Mouse (Mus musculus) stomach, embryonic 16.5 days (tissue): ENCODE data around the gene Slc6a11. TPM values are rescaled to one million over a fixed set of nuclear protein-coding genes. Genes with fewer than 3 reads are reported as not detected.

Source experiments
- ATAC-seq: fragments of 200-750 bp; cut with Nextera tagmentation; 2 replicates; pipeline ENCODE4 v1.8.0; 2017; ENCODE audit warnings: moderate number of reproducible peaks, moderate TSS enrichment; ENCODE audit not compliant: insufficient read depth, low FRiP score
- H3K27ac ChIP-seq: fragments of 300-500 bp; sonication (generic); 2 replicates; pipeline ENCODE4 v1.5.1; 2014; ENCODE audit warnings: low read length
- H3K27me3 ChIP-seq: fragments of 300-500 bp; sonication (generic); 2 replicates; pipeline ENCODE4 v1.6.1; 2014; ENCODE audit warnings: low read length, control low read depth, mixed read lengths; ENCODE audit not compliant: control insufficient read depth, insufficient read depth
- H3K36me3 ChIP-seq: fragments of 300-500 bp; sonication (generic); 2 replicates; pipeline ENCODE4 v1.6.1; 2014; ENCODE audit warnings: low read length; ENCODE audit not compliant: control insufficient read depth, insufficient read depth
- H3K4me1 ChIP-seq: fragments of 300-500 bp; sonication (generic); 2 replicates; pipeline ENCODE4 v1.6.1; 2014; ENCODE audit warnings: low read length, control low read depth, mixed read lengths; ENCODE audit not compliant: control insufficient read depth, insufficient read depth
- H3K4me2 ChIP-seq: fragments of 300-500 bp; sonication (generic); 2 replicates; pipeline ENCODE4 v1.6.1; 2014; ENCODE audit warnings: low read depth, low read length, mixed read lengths
- H3K4me3 ChIP-seq: fragments of 300-500 bp; sonication (generic); replicated peaks from 2 replicates; pipeline ENCODE4 v1.5.1; 2014; ENCODE audit warnings: mild to moderate bottlenecking, low read length
- H3K9ac ChIP-seq: fragments of 300-500 bp; sonication (generic); 2 replicates; pipeline ENCODE4 v1.6.1; 2014; ENCODE audit warnings: low read length
- H3K9me3 ChIP-seq: fragments of 300-500 bp; sonication (generic); replicated peaks from 2 replicates; pipeline ENCODE4 v1.6.1; 2016; ENCODE audit warnings: low read length, control low read depth; ENCODE audit not compliant: control insufficient read depth
- WGBS: fragments of 180-500 bp; shearing (Covaris S2); extraction: QIAGEN DNeasy Blood & Tissue Kit; methylation state at CpG from one replicate; pipeline ENCODE4 v1.1.7; 2014; 5-methylcytosine and 5-hydroxymethylcytosine counted together
- polyA plus RNA-seq: library from polyadenylated mRNA; unstranded; fragments of >200 nt; fragmentation: Nextera tagmentation; extraction: Ambion mirVana; gene quantifications from 2 replicates; pipeline ENCODE4 v1.2.1, GENCODE M21; 2015

Gene Slc6a11
- polyA plus RNA-seq, 1 experiment from 2014 or later = 0.79 TPM

GRCm38 (mm10) chr6:114283927-114284703, 153.1 kb downstream of the Slc6a11 start:
- no peak overlapping the region for H3K27ac ChIP-seq
- no peak for ATAC-seq
- 50% methylated on average over 10 of the region's 10 CpGs for WGBS
- H3K27me3 ChIP-seq = peaks cover 71% of the 10 kb centered on the region
- H3K4me2 ChIP-seq = no peak overlapping the region
- no peak overlapping the region for H3K4me3 ChIP-seq
- H3K9ac ChIP-seq = no peak overlapping the region
- H3K36me3 ChIP-seq = no peaks in the 10 kb centered on the region
- no peaks in the 10 kb centered on the region for H3K9me3 ChIP-seq
- no peaks in the 10 kb centered on the region; the same call in 1 of the 2 replicates for H3K4me1 ChIP-seq

- Histone ChIP-seq H3K4me3 (no peak overlapping the region), H3K27me3 (peaks cover 71% of the 10 kb centered on the region), H3K27ac (no peak overlapping the region), H3K4me1 (no peaks in the 10 kb centered on the region; the same call in 1 of the 2 replicates), H3K9me3 (no peaks in the 10 kb centered on the region), H3K36me3 (no peaks in the 10 kb centered on the region), H3K9ac (no peak overlapping the region), H3K4me2 (no peak overlapping the region)
- no peak for ATAC-seq
- WGBS = 38% methylated on average over 4 of the region's 4 CpGs
These were observed 154.4 kb downstream of the Slc6a11 start for GRCm38 (mm10) chr6:114285424-114285823.

- Histone ChIP-seq H3K36me3 (no peaks in the 10 kb centered on the region), H3K27me3 (peaks cover 34% of the 10 kb centered on the region), H3K9me3 (no peaks in the 10 kb centered on the region), H3K9ac (no peak overlapping the region), H3K4me2 (no peak overlapping the region), H3K27ac (no peak overlapping the region), H3K4me3 (no peak overlapping the region), H3K4me1 (no peaks in the 10 kb centered on the region)
- no peak for ATAC-seq
- 43% methylated on average over 7 of the region's 7 CpGs for WGBS
These were observed 158.1 kb downstream of the Slc6a11 start for GRCm38 (mm10) chr6:114289106-114289505.

DNA sequence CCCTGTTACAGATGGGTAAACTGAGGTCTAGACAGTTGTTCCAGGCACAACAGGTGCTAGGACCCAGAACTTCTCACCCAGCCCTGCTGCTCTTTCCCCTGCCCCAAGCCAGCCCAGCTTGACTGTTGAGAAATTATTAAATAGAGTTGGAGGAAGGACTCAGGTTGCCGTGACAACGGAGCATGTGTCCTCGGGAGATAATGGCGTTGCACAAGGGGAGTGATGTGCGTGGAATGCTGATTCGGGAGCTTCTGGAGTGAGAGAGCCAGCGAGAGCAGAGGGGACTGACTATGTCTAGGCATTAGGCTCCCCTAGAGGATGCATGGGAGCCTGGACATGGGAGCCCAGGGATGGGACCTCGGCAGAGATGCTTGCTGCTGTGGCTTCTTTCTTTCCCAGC, 159.1 kb downstream of the Slc6a11 start:
- Histone ChIP-seq H3K27ac (no peak overlapping the region), H3K4me2 (no peak overlapping the region), H3K9me3 (no peaks in the 10 kb centered on the region), H3K36me3 (no peaks in the 10 kb centered on the region), H3K4me3 (no peak overlapping the region), H3K27me3 (peaks cover 23% of the 10 kb centered on the region), H3K9ac (no peak overlapping the region), H3K4me1 (no peaks in the 10 kb centered on the region)
- no peak for ATAC-seq
- 37% methylated on average over 8 of the region's 8 CpGs for WGBS

GRCm38 (mm10) chr6:114290929-114291328, 159.9 kb downstream of the Slc6a11 start:
- no peak overlapping the region for H3K4me3 ChIP-seq
- H3K9ac ChIP-seq = no peak overlapping the region
- no peaks in the 10 kb centered on the region for H3K9me3 ChIP-seq
- no peaks in the 10 kb centered on the region for H3K36me3 ChIP-seq
- H3K27me3 ChIP-seq = peaks cover 16% of the 10 kb centered on the region
- 57% methylated on average over 4 of the region's 4 CpGs for WGBS
- H3K4me1 ChIP-seq = no peaks in the 10 kb centered on the region
- no peak for ATAC-seq
- H3K27ac ChIP-seq = no peak overlapping the region
- no peak overlapping the region for H3K4me2 ChIP-seq

- no peaks in the 10 kb centered on the region for H3K4me1 ChIP-seq
- no peaks in the 10 kb centered on the region for H3K36me3 ChIP-seq
- peaks cover 11% of the 10 kb centered on the region; the same call in 1 of the 2 replicates for H3K27me3 ChIP-seq
- H3K9me3 ChIP-seq = no peaks in the 10 kb centered on the region
- no peak overlapping the region for H3K4me3 ChIP-seq
- no peak overlapping the region for H3K9ac ChIP-seq
- H3K27ac ChIP-seq = no peak overlapping the region
- ATAC-seq = no peak
- WGBS = 37% methylated on average over 5 of the region's 5 CpGs
- no peak overlapping the region for H3K4me2 ChIP-seq
These were observed 160.4 kb downstream of the Slc6a11 start for GRCm38 (mm10) chr6:114291396-114291795.

DNA sequence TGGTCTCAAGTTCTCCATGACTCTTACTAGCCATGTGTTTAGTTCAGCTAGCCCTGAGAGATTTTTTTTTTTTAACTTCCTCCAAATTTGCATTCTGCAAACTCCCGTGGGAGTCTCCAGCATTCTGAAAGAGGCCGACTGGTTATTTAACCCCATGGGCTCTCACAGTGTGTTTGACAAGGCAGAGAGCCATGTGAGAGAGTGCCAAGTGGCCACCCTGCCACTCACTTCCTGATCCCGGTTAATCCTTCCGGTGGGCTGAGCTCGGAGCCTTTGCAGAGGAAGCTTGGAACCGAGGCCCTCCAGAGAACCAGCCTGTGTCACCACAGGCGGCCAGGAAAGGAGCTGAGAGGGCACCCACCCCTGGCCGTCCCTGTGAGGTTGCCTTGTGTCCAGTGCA, 162.5 kb downstream of the Slc6a11 start:
- WGBS = 26% methylated on average over 8 of the region's 8 CpGs
- H3K4me2 ChIP-seq = no peak overlapping the region
- no peak overlapping the region for H3K9ac ChIP-seq
- no peak for ATAC-seq
- peaks cover 8% of the 10 kb centered on the region; the same call in 1 of the 2 replicates for H3K27me3 ChIP-seq
- no peaks in the 10 kb centered on the region for H3K9me3 ChIP-seq
- H3K4me1 ChIP-seq = no peaks in the 10 kb centered on the region
- no peaks in the 10 kb centered on the region for H3K36me3 ChIP-seq
- H3K27ac ChIP-seq = no peak overlapping the region
- H3K4me3 ChIP-seq = no peak overlapping the region

- H3K4me1 ChIP-seq = no peaks in the 10 kb centered on the region
- WGBS = 83% methylated on average over 4 of the region's 4 CpGs
- no peaks in the 10 kb centered on the region for H3K27me3 ChIP-seq
- no peak overlapping the region for H3K27ac ChIP-seq
- H3K36me3 ChIP-seq = no peaks in the 10 kb centered on the region
- no peaks in the 10 kb centered on the region for H3K9me3 ChIP-seq
- no peak overlapping the region for H3K4me3 ChIP-seq
- ATAC-seq = no peak
- H3K9ac ChIP-seq = no peak overlapping the region
- no peak overlapping the region for H3K4me2 ChIP-seq
These were observed 164.0 kb downstream of the Slc6a11 start for GRCm38 (mm10) chr6:114295086-114295485.

DNA sequence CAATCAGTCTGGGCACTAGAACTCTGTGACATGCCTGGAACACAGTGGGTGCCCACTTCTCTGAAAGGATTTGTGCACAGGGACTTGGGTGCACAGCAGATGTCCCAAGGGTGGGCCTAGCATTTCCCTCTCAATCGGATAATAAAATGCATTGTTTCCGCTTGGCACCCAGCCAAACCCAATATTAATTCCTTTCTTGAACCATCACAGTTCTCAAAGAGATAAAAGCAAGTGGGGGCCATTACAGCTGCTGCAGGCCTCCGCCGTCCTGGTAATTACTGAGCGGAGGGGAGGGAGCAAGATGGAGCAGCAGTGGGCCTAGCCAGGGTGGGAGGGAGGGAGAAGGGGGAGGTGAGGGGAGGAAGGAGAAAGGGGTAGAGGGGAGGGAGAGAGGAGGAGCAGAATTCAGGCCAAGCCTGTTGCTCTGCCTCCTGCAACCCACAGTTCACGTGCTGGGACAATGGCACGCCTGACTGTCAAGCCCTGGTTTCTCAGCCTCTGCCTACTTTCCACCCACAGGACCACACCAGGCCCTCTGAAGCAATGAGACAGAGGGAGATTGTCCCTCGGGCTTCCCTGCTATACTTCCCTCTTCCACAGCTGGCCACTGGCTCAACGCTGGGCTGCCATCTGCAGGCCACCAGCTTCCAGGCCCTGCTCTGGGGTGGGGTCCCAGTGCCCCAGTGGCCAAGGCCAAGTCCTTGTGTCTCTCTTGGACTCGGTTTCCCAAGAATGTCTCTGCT, 166.4 kb downstream of the Slc6a11 start:
- Histone ChIP-seq H3K4me3 (no peak overlapping the region), H3K9me3 (no peaks in the 10 kb centered on the region), H3K27me3 (no peaks in the 10 kb centered on the region), H3K4me1 (no peaks in the 10 kb centered on the region), H3K27ac (no peak overlapping the region), H3K9ac (no peak overlapping the region), H3K4me2 (no peak overlapping the region), H3K36me3 (no peaks in the 10 kb centered on the region)
- 34% methylated on average over 10 of the region's 10 CpGs for WGBS
- ATAC-seq = peak; percentile 31; the same call in 1 of the 2 replicates
